ENCODE assay signal across 23 mouse cellular contexts in genomic region chr7:64331309-64331708, GRCm38 (mm10).
"Had no signal": no experiment of that assay in that cellular context is flagged by ENCODE, and none has a peak within 500 bp of the region (broad histone marks: within the 10 kb centered on the region; RNA-seq: fewer than 3 reads in every experiment).

No protein-coding gene starts in this region.

- H3K4me2 ChIP-seq: heart, embryonic 12.5 days; hindbrain, embryonic 13.5 days; hindbrain, embryonic 15.5 days; kidney, embryonic 15.5 days; limb, embryonic 12.5 days had no signal

- DNase-seq: gastrocnemius, postnatal 14 days; gastrocnemius, postnatal 36 days; heart, adult 18-20 months; heart, postnatal 10 days; heart, postnatal 36 days; kidney, adult 11 months; kidney, adult 2 months; kidney, adult 9 months; kidney, postnatal 14 days; kidney, postnatal 4 days; liver had no signal

- H3K4me3 ChIP-seq: heart, embryonic 10.5 days; heart, embryonic 12.5 days; hindbrain, embryonic 13.5 days; hindbrain, embryonic 15.5 days; kidney, embryonic 15.5 days; layer of hippocampus, adult 2 months; left cerebral cortex, adult 2 months; limb, embryonic 10.5 days; limb, embryonic 12.5 days had no signal

- H3K9ac ChIP-seq: heart, embryonic 12.5 days; hindbrain, embryonic 13.5 days; hindbrain, embryonic 15.5 days; kidney, embryonic 15.5 days; limb, embryonic 12.5 days had no signal

- H3K27me3 ChIP-seq: heart, embryonic 12.5 days; hindbrain, embryonic 13.5 days; hindbrain, embryonic 15.5 days; kidney, embryonic 15.5 days; limb, embryonic 12.5 days had no signal

- H3K9me3 ChIP-seq: heart, embryonic 10.5 days; heart, embryonic 12.5 days; hindbrain, embryonic 13.5 days; hindbrain, embryonic 15.5 days; kidney, embryonic 15.5 days; limb, embryonic 10.5 days; limb, embryonic 12.5 days had no signal

- H3K27ac ChIP-seq: heart, embryonic 10.5 days; hindbrain, embryonic 13.5 days; hindbrain, embryonic 15.5 days; hindbrain, postnatal 0 days; kidney, embryonic 15.5 days; kidney, postnatal 0 days; layer of hippocampus, adult 2 months; left cerebral cortex, adult 2 months; limb, embryonic 10.5 days; limb, embryonic 12.5 days had no signal

- H3K4me1 ChIP-seq: heart, embryonic 10.5 days; heart, embryonic 12.5 days; hindbrain, embryonic 13.5 days; hindbrain, embryonic 15.5 days; kidney, embryonic 15.5 days; limb, embryonic 10.5 days; limb, embryonic 12.5 days had no signal

- ATAC-seq: intestine, embryonic 16.5 days had no signal
